Mouse (Mus musculus): Measurements from ENCODE around the gene Ptk7. TPM values are rescaled to one million over a fixed set of nuclear protein-coding genes. Genes with fewer than 3 reads are reported as not detected.

Ptk7 gene
- polyA plus RNA-seq, 1 experiment from 2014 or later: 20.6 TPM

DNA sequence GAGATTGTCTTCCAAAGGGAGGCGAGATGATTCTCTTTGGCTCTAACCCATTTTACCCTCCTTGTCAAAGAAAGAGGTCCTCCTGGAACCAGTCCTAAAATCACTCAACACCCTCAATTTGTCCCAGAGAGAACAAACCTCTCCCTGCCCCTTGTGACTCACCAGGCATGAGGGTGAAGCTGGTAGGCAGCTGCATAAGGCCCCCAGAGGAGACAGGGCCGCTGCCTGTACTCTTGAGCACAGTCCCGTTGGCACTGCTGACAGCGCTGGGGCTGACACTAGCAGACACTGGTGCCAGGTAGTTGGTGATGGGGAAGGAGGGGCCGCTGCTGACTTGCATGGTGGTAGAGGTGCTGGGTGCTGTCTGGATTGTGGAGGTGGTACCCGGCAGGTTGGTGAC, 77.9 kb downstream of the Ptk7 start:
- WGBS: 95% methylated on average over 6 of the region's 6 CpGs
- Histone ChIP-seq H3K4me2 (replicated peaks) (no peak overlapping the region), H3K4me1 (replicated peaks; ENCODE audit: control insufficient read depth, insufficient read depth, low read length) (peaks cover 30% of the 10 kb centered on the region), H3K36me3 (replicated peaks; ENCODE audit: control insufficient read depth, insufficient read depth) (peaks cover 46% of the 10 kb centered on the region), H3K4me3 (replicated peaks; ENCODE audit: low read length) (no peak overlapping the region), H3K9me3 (ENCODE audit: control insufficient read depth, low read length) (no peaks in the 10 kb centered on the region), H3K9ac (no peak overlapping the region), H3K27me3 (ENCODE audit: control insufficient read depth, insufficient read depth, low read length) (peaks cover 7% of the 10 kb centered on the region; the same call in 1 of the 2 replicates), H3K27ac (no peak overlapping the region)
- no peak for DNase-seq (ENCODE audit: low spot score)
- ATAC-seq (ENCODE audit: low FRiP score): no peak

DNA sequence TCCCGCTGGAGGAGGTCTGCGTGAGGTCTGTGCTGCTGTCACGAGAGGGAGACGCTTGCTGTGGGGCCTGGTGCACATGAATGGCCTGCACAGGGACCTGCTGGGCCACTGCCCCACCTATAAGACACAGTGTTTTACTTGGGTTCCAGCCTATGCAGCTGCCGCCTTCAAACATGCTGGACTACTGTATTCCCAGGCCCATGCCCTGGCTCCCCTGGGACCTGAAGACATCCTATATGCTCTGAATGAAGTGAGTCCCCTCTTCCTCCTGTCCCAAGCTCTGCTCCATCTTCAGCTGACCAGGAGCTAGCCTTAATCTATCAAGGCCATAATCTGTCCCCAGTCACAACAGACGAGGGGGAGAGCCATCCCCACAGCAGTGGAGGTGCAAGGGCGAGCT, 78.4 kb downstream of the Ptk7 start:
- 93% methylated on average over 7 of the region's 7 CpGs for WGBS
- Histone ChIP-seq H3K9me3 (ENCODE audit: control insufficient read depth, low read length) (no peaks in the 10 kb centered on the region), H3K4me3 (replicated peaks; ENCODE audit: low read length) (no peak overlapping the region), H3K27me3 (ENCODE audit: control insufficient read depth, insufficient read depth, low read length) (peaks cover 7% of the 10 kb centered on the region; the same call in 1 of the 2 replicates), H3K4me1 (replicated peaks; ENCODE audit: control insufficient read depth, insufficient read depth, low read length) (peaks cover 32% of the 10 kb centered on the region), H3K9ac (no peak overlapping the region), H3K4me2 (replicated peaks) (no peak overlapping the region), H3K36me3 (replicated peaks; ENCODE audit: control insufficient read depth, insufficient read depth) (peaks cover 46% of the 10 kb centered on the region), H3K27ac (no peak overlapping the region)
- no peak for DNase-seq (ENCODE audit: low spot score)
- ATAC-seq (ENCODE audit: low FRiP score): no peak

DNA sequence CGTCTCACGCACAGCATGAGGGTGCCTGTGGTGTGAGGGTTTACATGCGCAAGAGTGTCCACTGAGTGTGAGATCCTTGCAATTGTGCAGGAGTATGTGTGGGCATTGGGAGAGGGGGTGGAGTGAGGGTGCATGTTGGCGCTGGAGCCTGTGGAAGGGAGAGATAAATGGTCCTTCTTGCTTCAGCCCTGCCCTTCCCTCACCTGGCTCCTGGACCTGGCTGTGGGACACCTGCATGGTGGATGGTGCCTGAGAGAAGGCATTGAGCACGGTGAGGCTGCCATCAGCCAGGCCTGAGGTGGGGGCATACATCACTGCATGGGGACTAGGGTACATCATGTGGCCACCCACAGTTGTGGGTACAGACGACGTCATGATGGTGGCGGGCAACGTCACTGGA, 79.7 kb downstream of the Ptk7 start:
- WGBS: 89% methylated on average over 9 of the region's 9 CpGs
- ATAC-seq (ENCODE audit: low FRiP score) (no peak), DNase-seq (ENCODE audit: low spot score) (no peak)
- Histone ChIP-seq H3K27me3 (ENCODE audit: control insufficient read depth, insufficient read depth, low read length) (peaks cover 7% of the 10 kb centered on the region; the same call in 1 of the 2 replicates), H3K9ac (no peak overlapping the region), H3K9me3 (ENCODE audit: control insufficient read depth, low read length) (no peaks in the 10 kb centered on the region), H3K4me2 (replicated peaks) (no peak overlapping the region), H3K36me3 (replicated peaks; ENCODE audit: control insufficient read depth, insufficient read depth) (peaks cover 46% of the 10 kb centered on the region), H3K4me3 (replicated peaks; ENCODE audit: low read length) (no peak overlapping the region), H3K27ac (no peak overlapping the region), H3K4me1 (replicated peaks; ENCODE audit: control insufficient read depth, insufficient read depth, low read length) (peaks cover 31% of the 10 kb centered on the region)

DNA sequence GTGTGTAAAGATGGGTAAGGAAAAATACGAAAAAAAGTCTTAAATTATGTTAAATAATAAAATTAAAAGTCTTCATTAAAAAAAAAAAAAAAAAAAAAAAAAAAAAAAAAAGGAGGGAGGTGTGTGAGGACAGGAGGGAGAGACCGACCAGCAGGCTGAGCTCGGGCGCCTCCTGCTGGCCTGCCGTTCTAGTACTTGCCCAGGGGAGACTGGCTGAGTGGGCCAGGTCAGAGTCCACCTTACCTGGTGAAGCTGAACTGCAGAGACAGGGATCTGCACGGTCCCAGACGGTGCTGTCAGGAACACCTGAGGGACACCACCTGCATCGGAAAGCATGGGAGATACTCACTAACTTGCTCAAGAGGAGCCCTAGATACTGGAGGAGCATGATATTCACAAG, 80.1 kb downstream of the Ptk7 start:
- peaks cover 46% of the 10 kb centered on the region for H3K36me3 ChIP-seq (replicated peaks; ENCODE audit: control insufficient read depth, insufficient read depth)
- peak; percentile 66 for DNase-seq (ENCODE audit: low spot score)
- peaks cover 7% of the 10 kb centered on the region; the same call in 1 of the 2 replicates for H3K27me3 ChIP-seq (ENCODE audit: control insufficient read depth, insufficient read depth, low read length)
- no peak overlapping the region for H3K4me3 ChIP-seq (replicated peaks; ENCODE audit: low read length)
- peaks cover 26% of the 10 kb centered on the region for H3K4me1 ChIP-seq (replicated peaks; ENCODE audit: control insufficient read depth, insufficient read depth, low read length)
- WGBS: 32% methylated on average over 8 of the region's 8 CpGs
- no peak overlapping the region for H3K27ac ChIP-seq
- H3K9ac ChIP-seq: no peak overlapping the region
- no peaks in the 10 kb centered on the region for H3K9me3 ChIP-seq (ENCODE audit: control insufficient read depth, low read length)
- H3K4me2 ChIP-seq (replicated peaks): no peak overlapping the region
- ATAC-seq (ENCODE audit: low FRiP score): no peak

DNA sequence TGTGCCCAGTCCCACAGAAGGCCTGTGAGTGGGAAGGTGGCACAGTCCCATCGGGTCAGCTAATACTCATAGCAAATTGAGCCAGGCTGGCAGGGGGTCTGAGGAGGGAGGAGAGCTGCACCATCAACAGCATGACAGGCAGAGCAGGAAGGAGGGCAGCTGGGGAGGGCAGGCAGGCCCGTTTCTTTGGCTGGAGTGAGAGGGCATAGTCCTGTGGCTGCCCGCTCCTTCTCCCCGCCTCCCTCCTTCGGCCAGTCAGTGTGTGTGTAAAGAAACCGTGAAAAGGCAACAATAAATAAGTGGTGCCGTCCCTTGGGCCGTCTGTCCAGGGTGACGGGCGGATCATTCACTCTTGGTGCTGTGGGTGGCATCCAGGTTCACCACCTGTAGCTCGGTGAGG, 80.6 kb downstream of the Ptk7 start:
- Histone ChIP-seq H3K4me3 (replicated peaks; ENCODE audit: low read length) (no peak overlapping the region), H3K9me3 (ENCODE audit: control insufficient read depth, low read length) (no peaks in the 10 kb centered on the region), H3K27ac (no peak overlapping the region), H3K4me1 (replicated peaks; ENCODE audit: control insufficient read depth, insufficient read depth, low read length) (peaks cover 22% of the 10 kb centered on the region), H3K9ac (no peak overlapping the region), H3K4me2 (replicated peaks) (no peak overlapping the region), H3K27me3 (ENCODE audit: control insufficient read depth, insufficient read depth, low read length) (peaks cover 7% of the 10 kb centered on the region; the same call in 1 of the 2 replicates), H3K36me3 (replicated peaks; ENCODE audit: control insufficient read depth, insufficient read depth) (peaks cover 46% of the 10 kb centered on the region)
- ATAC-seq (ENCODE audit: low FRiP score) (no peak), DNase-seq (ENCODE audit: low spot score) (no peak)
- 52% methylated on average over 11 of the region's 11 CpGs for WGBS

DNA sequence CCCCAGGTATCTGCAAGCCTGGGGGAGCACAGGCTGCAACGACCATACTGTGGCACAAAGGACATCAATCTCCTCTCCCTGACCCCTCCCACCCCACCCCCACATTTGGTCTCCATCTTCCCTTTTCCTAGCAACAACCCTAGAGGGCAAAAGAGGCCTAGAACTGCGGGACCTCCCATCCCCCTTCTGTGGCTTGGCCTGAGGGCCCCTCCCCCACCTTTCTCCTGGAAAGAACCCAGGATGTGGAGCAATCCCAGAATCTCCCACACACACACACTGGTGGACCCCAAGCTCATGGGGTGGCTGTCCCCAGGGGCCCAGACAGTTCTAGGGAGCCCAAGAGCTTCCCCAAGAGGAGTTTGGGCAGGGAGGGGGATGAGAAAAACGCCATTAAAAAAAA, 81.4 kb downstream of the Ptk7 start:
- H3K9ac ChIP-seq: no peak overlapping the region
- H3K9me3 ChIP-seq (ENCODE audit: control insufficient read depth, low read length): no peaks in the 10 kb centered on the region
- H3K27ac ChIP-seq: no peak overlapping the region
- peaks cover 53% of the 10 kb centered on the region for H3K36me3 ChIP-seq (replicated peaks; ENCODE audit: control insufficient read depth, insufficient read depth)
- peaks cover 13% of the 10 kb centered on the region for H3K4me1 ChIP-seq (replicated peaks; ENCODE audit: control insufficient read depth, insufficient read depth, low read length)
- no peak overlapping the region for H3K4me3 ChIP-seq (replicated peaks; ENCODE audit: low read length)
- 13% methylated on average over 3 of the region's 3 CpGs for WGBS
- H3K4me2 ChIP-seq (replicated peaks): no peak overlapping the region
- ATAC-seq (ENCODE audit: low FRiP score): no peak
- H3K27me3 ChIP-seq (ENCODE audit: control insufficient read depth, insufficient read depth, low read length): peaks cover 7% of the 10 kb centered on the region; the same call in 1 of the 2 replicates
- DNase-seq (ENCODE audit: low spot score): no peak

DNA sequence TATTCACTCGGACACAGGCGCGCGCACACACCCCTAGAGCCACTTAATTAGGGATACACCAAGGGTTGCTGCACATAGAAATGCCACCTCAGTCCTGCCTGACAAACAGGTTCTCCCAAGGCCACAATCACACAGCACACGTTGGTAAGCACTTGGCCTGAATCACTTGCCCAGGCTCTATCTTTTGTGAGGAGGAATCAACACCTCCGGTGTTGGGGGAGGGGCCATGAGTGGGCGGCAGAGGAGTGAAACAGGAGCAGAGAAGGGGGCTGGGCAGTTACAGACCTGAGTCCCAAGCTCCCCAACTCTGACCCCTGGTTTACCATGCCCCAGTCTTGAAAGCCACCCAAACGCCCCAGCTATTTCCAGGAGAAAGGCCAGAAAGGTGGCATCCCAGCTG, 82.3 kb downstream of the Ptk7 start:
- DNase-seq (ENCODE audit: low spot score) (no peak), ATAC-seq (ENCODE audit: low FRiP score) (no peak)
- Histone ChIP-seq H3K36me3 (replicated peaks; ENCODE audit: control insufficient read depth, insufficient read depth) (peaks cover 54% of the 10 kb centered on the region), H3K9ac (no peak overlapping the region), H3K4me2 (replicated peaks) (peak overlapping the region; percentile 76; the same call in 1 of the 2 replicates), H3K9me3 (ENCODE audit: control insufficient read depth, low read length) (no peaks in the 10 kb centered on the region), H3K4me1 (replicated peaks; ENCODE audit: control insufficient read depth, insufficient read depth, low read length) (peaks cover 5% of the 10 kb centered on the region; the same call in 1 of the 2 replicates), H3K4me3 (replicated peaks; ENCODE audit: low read length) (no peak overlapping the region), H3K27me3 (ENCODE audit: control insufficient read depth, insufficient read depth, low read length) (peaks cover 7% of the 10 kb centered on the region; the same call in 1 of the 2 replicates), H3K27ac (no peak overlapping the region)
- 11% methylated on average over 8 of the region's 8 CpGs for WGBS

DNA sequence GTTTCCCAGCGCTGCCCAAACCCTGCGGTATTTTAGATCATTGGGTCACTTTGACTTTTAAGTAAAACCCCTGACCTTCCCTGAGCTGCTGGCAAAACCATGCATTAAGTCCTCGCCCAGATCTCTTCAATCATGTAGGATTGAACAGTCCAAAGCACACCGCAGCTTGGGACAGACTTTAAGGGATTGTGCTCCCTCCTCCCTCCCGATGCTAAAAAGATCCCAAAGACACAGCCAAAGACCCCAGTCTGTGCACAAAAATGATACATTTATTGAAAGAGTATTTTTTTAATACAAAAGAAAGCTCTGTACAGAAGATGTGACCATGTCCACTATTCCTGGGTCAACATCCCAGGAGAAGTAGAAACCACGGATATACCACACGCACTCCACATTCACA, 82.7 kb downstream of the Ptk7 start:
- no peak for ATAC-seq (ENCODE audit: low FRiP score)
- peak overlapping the region; percentile 91 for H3K9ac ChIP-seq
- DNase-seq (ENCODE audit: low spot score): no peak
- H3K27me3 ChIP-seq (ENCODE audit: control insufficient read depth, insufficient read depth, low read length): peaks cover 7% of the 10 kb centered on the region; the same call in 1 of the 2 replicates
- no peak overlapping the region for H3K27ac ChIP-seq
- no peaks in the 10 kb centered on the region for H3K9me3 ChIP-seq (ENCODE audit: control insufficient read depth, low read length)
- 11% methylated on average over 7 of the region's 7 CpGs for WGBS
- peaks cover 5% of the 10 kb centered on the region; the same call in 1 of the 2 replicates for H3K4me1 ChIP-seq (replicated peaks; ENCODE audit: control insufficient read depth, insufficient read depth, low read length)
- H3K36me3 ChIP-seq (replicated peaks; ENCODE audit: control insufficient read depth, insufficient read depth): peaks cover 54% of the 10 kb centered on the region
- H3K4me2 ChIP-seq (replicated peaks): peak overlapping the region; percentile 76
- peak overlapping the region; percentile 82 for H3K4me3 ChIP-seq (replicated peaks; ENCODE audit: low read length)

DNA sequence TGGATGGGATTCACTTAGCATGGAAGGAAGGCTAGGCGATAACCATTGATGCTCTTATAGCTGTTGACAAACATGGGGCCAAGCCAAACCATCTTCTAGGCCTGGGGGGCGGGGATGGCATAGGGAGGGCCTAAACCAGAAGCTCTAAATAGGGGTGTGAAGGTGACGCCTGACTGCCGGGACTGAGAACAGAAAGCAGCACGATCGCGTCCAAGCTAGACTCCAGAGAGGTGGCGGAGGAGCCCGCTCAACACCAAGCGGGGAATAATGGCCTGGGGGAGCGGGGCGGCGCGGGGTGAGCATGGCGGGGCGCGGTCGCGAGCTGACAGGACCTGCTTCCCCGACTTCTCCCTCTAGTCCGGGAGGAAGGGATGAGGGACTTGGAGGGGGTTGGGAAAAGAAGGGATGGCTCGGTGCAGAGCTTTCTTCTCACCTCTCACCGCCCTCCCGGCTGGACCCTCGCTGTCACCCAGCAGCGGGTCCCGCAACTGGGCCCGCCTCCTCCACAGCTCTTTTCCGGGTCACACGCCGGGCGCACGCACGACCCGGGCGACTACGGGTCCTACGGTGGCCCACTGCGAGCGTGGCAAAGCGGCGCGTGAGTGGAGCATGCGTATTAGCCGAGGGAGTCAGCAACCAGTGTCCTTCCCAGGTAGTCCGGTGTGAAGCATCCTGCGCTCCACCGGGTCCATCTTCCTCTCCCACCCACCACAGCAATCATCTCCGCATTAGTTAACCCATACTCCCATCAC, 83.3 kb downstream of the Ptk7 start, which contains the start of gene Cul9:
TSS of gene Cul9 (minus strand) at position 576 of the 752 bp plus-strand sequence.
- peak within 1 kb of the TSS; percentile 64 for H3K27ac ChIP-seq
- H3K4me1 ChIP-seq (replicated peaks; ENCODE audit: control insufficient read depth, insufficient read depth, low read length): peaks cover 5% of the 10 kb centered on the region; the same call in 1 of the 2 replicates
- WGBS: under 1% methylated on average over 46 of the region's 49 CpGs
- peak; percentile 90 for ATAC-seq (ENCODE audit: low FRiP score)
- peak; percentile 85 for DNase-seq (ENCODE audit: low spot score)
- peak within 1 kb of the TSS; percentile 76 for H3K4me2 ChIP-seq (replicated peaks)
- peaks cover 7% of the 10 kb centered on the region; the same call in 1 of the 2 replicates for H3K27me3 ChIP-seq (ENCODE audit: control insufficient read depth, insufficient read depth, low read length)
- H3K9ac ChIP-seq: peak within 1 kb of the TSS; percentile 91
- H3K36me3 ChIP-seq (replicated peaks; ENCODE audit: control insufficient read depth, insufficient read depth): peaks cover 54% of the 10 kb centered on the region
- peak within 1 kb of the TSS; percentile 82 for H3K4me3 ChIP-seq (replicated peaks; ENCODE audit: low read length)
- H3K9me3 ChIP-seq (ENCODE audit: control insufficient read depth, low read length): no peaks in the 10 kb centered on the region
